Mouse (Mus musculus): ENCODE results near the gene Tmem131l. TPM values are rescaled to one million over a fixed set of nuclear protein-coding genes. Genes with fewer than 3 reads are reported as not detected.

Tmem131l gene
- 8.8 and 9.8 TPM in 2 replicates for polyA plus RNA-seq (2012; rRNA removed)

DNA sequence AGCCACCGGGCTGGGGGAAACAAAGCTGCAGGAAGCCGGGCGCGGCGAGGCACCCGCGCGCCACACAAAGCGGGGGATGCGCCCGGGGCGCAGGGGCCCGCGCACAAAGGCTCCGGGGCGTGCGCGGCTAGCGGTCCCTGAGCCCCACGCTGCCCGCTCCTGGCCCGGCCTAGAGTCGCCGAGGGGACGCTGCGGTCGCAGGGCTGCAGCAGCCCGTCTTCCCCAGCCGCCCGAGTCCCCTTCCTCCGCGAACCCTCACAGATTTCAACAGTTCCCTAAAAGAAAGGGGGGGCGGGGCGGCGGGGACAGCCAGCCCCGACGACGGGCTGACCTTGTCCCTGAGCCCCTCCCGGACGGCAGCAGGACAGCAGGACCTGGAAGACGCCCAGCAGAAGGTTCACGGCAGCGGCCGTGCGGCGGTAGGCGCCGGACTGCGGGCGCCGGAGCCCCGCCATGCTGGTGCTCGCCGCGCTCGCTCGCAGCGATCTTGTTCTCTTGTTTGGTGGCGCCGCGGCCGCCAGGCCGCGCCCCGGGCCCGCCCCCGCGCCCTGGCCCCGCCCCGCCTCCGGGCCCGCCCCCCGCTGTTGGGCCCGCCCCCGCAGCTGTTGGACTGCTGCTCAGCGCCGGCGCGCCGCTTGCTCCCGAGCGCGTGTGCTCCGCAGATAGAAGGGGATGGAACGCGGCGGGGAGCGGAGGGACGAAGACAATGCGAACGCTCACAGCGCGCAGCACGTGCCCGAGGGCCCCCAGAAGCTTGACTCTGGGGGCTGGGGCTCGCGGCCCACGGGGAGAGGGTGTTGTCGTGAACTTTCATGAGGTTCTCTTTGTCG, at the start of gene Tmem131l:
TSS of gene Tmem131l (minus strand) at position 530 of the 830 bp plus-strand sequence.
- no peaks in the 10 kb centered on the region for H3K4me1 ChIP-seq (ENCODE audit: control insufficient read depth, insufficient read depth, low read length)
- H3K4me3 ChIP-seq (ENCODE audit: insufficient read depth, low read depth, low read length) = peak within 1 kb of the TSS; percentile 87
- H3K27ac ChIP-seq (ENCODE audit: insufficient read depth, low read depth, low read length) = peak within 1 kb of the TSS; percentile 63
- DNase-seq = peak; percentile 81
- TF ChIP-seq CTCF (conservative IDR thresholded peaks at IDR 0.05; ENCODE audit: insufficient read depth, insufficient read length, low read depth, low read length) = no peak
- peak; percentile 4 for TF ChIP-seq POLR2A (IDR thresholded peaks at IDR 0.05; ENCODE audit: low read depth, low read length)
- WGBS = under 1% methylated on average over 100 of the region's 100 CpGs
- H3K27me3 ChIP-seq (replicated peaks; ENCODE audit: control insufficient read depth, insufficient read depth, low read length) = no peaks in the 10 kb centered on the region
- H3K36me3 ChIP-seq (ENCODE audit: control insufficient read depth, insufficient read depth, low read length) = no peaks in the 10 kb centered on the region

- no peaks in the 10 kb centered on the region for H3K4me1 ChIP-seq (ENCODE audit: control insufficient read depth, insufficient read depth, low read length)
- 80% methylated on average over 2 of the region's 2 CpGs for WGBS
- no peak for DNase-seq
Observed at GRCm38 (mm10) chr3:84086921-84087320, 46.9 kb upstream of the Tmem131l start.

GRCm38 (mm10) chr3:84086337-84086736, 46.4 kb upstream of the Tmem131l start:
- no peak for DNase-seq
- H3K27ac ChIP-seq (ENCODE audit: insufficient read depth, low read depth, low read length) = no peak overlapping the region
- no peaks in the 10 kb centered on the region for H3K4me1 ChIP-seq (ENCODE audit: control insufficient read depth, insufficient read depth, low read length)
- no peak overlapping the region for H3K4me3 ChIP-seq (ENCODE audit: insufficient read depth, low read depth, low read length)
- H3K36me3 ChIP-seq (ENCODE audit: control insufficient read depth, insufficient read depth, low read length) = no peaks in the 10 kb centered on the region
- TF ChIP-seq CTCF (conservative IDR thresholded peaks at IDR 0.05; ENCODE audit: insufficient read depth, insufficient read length, low read depth, low read length) (no peak), POLR2A (IDR thresholded peaks at IDR 0.05; ENCODE audit: low read depth, low read length) (no peak)
- H3K27me3 ChIP-seq (replicated peaks; ENCODE audit: control insufficient read depth, insufficient read depth, low read length) = no peaks in the 10 kb centered on the region
- WGBS = 90% methylated on average over 7 of the region's 7 CpGs

More at GRCm38 (mm10) chr3:84086921-84087320, 46.9 kb upstream of the Tmem131l start:
- H3K27ac ChIP-seq (ENCODE audit: insufficient read depth, low read depth, low read length) = no peak overlapping the region
- H3K4me3 ChIP-seq (ENCODE audit: insufficient read depth, low read depth, low read length) = no peak overlapping the region
- TF ChIP-seq POLR2A (IDR thresholded peaks at IDR 0.05; ENCODE audit: low read depth, low read length) = no peak
- no peak for TF ChIP-seq CTCF (conservative IDR thresholded peaks at IDR 0.05; ENCODE audit: insufficient read depth, insufficient read length, low read depth, low read length)
- no peaks in the 10 kb centered on the region for H3K36me3 ChIP-seq (ENCODE audit: control insufficient read depth, insufficient read depth, low read length)
- H3K27me3 ChIP-seq (replicated peaks; ENCODE audit: control insufficient read depth, insufficient read depth, low read length) = no peaks in the 10 kb centered on the region

- no peak overlapping the region for H3K27ac ChIP-seq (ENCODE audit: insufficient read depth, low read depth, low read length)
- H3K27me3 ChIP-seq (replicated peaks; ENCODE audit: control insufficient read depth, insufficient read depth, low read length) = no peaks in the 10 kb centered on the region
- H3K4me1 ChIP-seq (ENCODE audit: control insufficient read depth, insufficient read depth, low read length) = no peaks in the 10 kb centered on the region
- no peak for TF ChIP-seq POLR2A (IDR thresholded peaks at IDR 0.05; ENCODE audit: low read depth, low read length)
- no peak for TF ChIP-seq CTCF (conservative IDR thresholded peaks at IDR 0.05; ENCODE audit: insufficient read depth, insufficient read length, low read depth, low read length)
- H3K36me3 ChIP-seq (ENCODE audit: control insufficient read depth, insufficient read depth, low read length) = no peaks in the 10 kb centered on the region
- DNase-seq = no peak
- 46% methylated on average over 9 of the region's 9 CpGs for WGBS
- H3K4me3 ChIP-seq (ENCODE audit: insufficient read depth, low read depth, low read length) = no peak overlapping the region
Observed at GRCm38 (mm10) chr3:84085429-84085828, 45.5 kb upstream of the Tmem131l start.

DNA sequence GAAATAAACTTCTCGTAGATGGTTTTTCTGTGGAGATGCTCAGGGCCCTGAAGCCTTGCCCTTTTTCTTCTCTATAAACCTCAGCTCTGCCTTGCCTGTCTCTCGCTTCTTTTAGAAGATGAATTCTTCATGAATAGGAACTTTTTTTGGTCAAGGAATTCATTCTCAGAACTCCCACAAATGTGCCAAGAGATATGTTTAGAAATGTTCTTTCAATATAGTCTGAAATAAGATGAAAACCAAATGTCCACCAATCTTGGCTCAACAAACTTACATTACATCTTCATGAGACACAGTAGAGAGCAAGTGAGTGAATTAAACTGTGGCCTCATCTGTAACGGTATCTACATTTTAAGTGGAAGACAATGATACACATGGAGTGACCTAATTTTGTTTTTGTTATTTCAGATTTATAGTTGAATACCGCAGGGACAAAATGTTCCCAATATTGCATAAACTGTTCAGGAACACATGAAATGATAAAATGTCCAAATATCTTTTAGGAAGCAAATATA, 41.3 kb upstream of the Tmem131l start:
- TF ChIP-seq CTCF (conservative IDR thresholded peaks at IDR 0.05; ENCODE audit: insufficient read depth, insufficient read length, low read depth, low read length) (no peak), POLR2A (IDR thresholded peaks at IDR 0.05; ENCODE audit: low read depth, low read length) (no peak)
- no peak for DNase-seq
- Histone ChIP-seq H3K4me1 (ENCODE audit: control insufficient read depth, insufficient read depth, low read length) (no peaks in the 10 kb centered on the region), H3K36me3 (ENCODE audit: control insufficient read depth, insufficient read depth, low read length) (no peaks in the 10 kb centered on the region), H3K27me3 (replicated peaks; ENCODE audit: control insufficient read depth, insufficient read depth, low read length) (no peaks in the 10 kb centered on the region), H3K4me3 (ENCODE audit: insufficient read depth, low read depth, low read length) (no peak overlapping the region), H3K27ac (ENCODE audit: insufficient read depth, low read depth, low read length) (no peak overlapping the region)
- 86% methylated on average over 4 of the region's 4 CpGs for WGBS

GRCm38 (mm10) chr3:84080074-84080473, 40.1 kb upstream of the Tmem131l start:
- Histone ChIP-seq H3K36me3 (ENCODE audit: control insufficient read depth, insufficient read depth, low read length) (no peaks in the 10 kb centered on the region), H3K27me3 (replicated peaks; ENCODE audit: control insufficient read depth, insufficient read depth, low read length) (no peaks in the 10 kb centered on the region), H3K27ac (ENCODE audit: insufficient read depth, low read depth, low read length) (no peak overlapping the region), H3K4me3 (ENCODE audit: insufficient read depth, low read depth, low read length) (no peak overlapping the region), H3K4me1 (ENCODE audit: control insufficient read depth, insufficient read depth, low read length) (no peaks in the 10 kb centered on the region)
- no peak for DNase-seq
- 93% methylated on average over 7 of the region's 7 CpGs for WGBS
- no peak for TF ChIP-seq CTCF (conservative IDR thresholded peaks at IDR 0.05; ENCODE audit: insufficient read depth, insufficient read length, low read depth, low read length)
- TF ChIP-seq POLR2A (IDR thresholded peaks at IDR 0.05; ENCODE audit: low read depth, low read length) = no peak

GRCm38 (mm10) chr3:84077505-84077904, 37.5 kb upstream of the Tmem131l start:
- H3K27ac ChIP-seq (ENCODE audit: insufficient read depth, low read depth, low read length) = no peak overlapping the region
- DNase-seq = no peak
- 71% methylated on average over 4 of the region's 4 CpGs for WGBS

More at GRCm38 (mm10) chr3:84077505-84077904, 37.5 kb upstream of the Tmem131l start:
- no peaks in the 10 kb centered on the region for H3K36me3 ChIP-seq (ENCODE audit: control insufficient read depth, insufficient read depth, low read length)
- TF ChIP-seq POLR2A (IDR thresholded peaks at IDR 0.05; ENCODE audit: low read depth, low read length) (no peak), CTCF (conservative IDR thresholded peaks at IDR 0.05; ENCODE audit: insufficient read depth, insufficient read length, low read depth, low read length) (no peak)
- H3K27me3 ChIP-seq (replicated peaks; ENCODE audit: control insufficient read depth, insufficient read depth, low read length) = no peaks in the 10 kb centered on the region
- no peak overlapping the region for H3K4me3 ChIP-seq (ENCODE audit: insufficient read depth, low read depth, low read length)
- H3K4me1 ChIP-seq (ENCODE audit: control insufficient read depth, insufficient read depth, low read length) = no peaks in the 10 kb centered on the region
